Mouse (Mus musculus) c-Kit-positive CD71-positive TER-119-positive erythroid progenitor cells, embryonic 14.5 days (primary cell): Measurements from ENCODE around the gene Mbtd1.
"Not testable (repeated sequence)": the region's sequence is repeated elsewhere in the genome, so short reads cannot be mapped to it uniquely, and the experiment has no call there.

Source experiments
- DNase-seq: peaks from one replicate; pipeline ENCODE4 v3.0.0-alpha.2; 2013; ENCODE audit warnings: low spot score

Gene Mbtd1

GRCm38 (mm10) chr11:93885572-93886410 is at the start of gene Mbtd1, which contains the start of gene Utp18:
Mbtd1 (plus strand) TSS chr11:93885852.
Utp18 (minus strand) TSS chr11:93885766.
- peak; percentile 92 for DNase-seq

- DNase-seq: no peak
Observed at GRCm38 (mm10) chr11:93847342-93847741, 38.3 kb upstream of the Mbtd1 start.

- DNase-seq: no peak
Observed at GRCm38 (mm10) chr11:93852546-93852945, 33.1 kb upstream of the Mbtd1 start.

- DNase-seq: peak; percentile 43
Observed at GRCm38 (mm10) chr11:93856284-93856955, 29.2 kb upstream of the Mbtd1 start.

GRCm38 (mm10) chr11:93860540-93861172 is 25.0 kb upstream of the Mbtd1 start:
- DNase-seq: no peak

- no peak for DNase-seq
Observed at GRCm38 (mm10) chr11:93861193-93861592, 24.5 kb upstream of the Mbtd1 start.

- no peak for DNase-seq
Observed at GRCm38 (mm10) chr11:93862045-93862623, 23.5 kb upstream of the Mbtd1 start.

GRCm38 (mm10) chr11:93862638-93863037 is 23.0 kb upstream of the Mbtd1 start:
- DNase-seq: no peak

GRCm38 (mm10) chr11:93884068-93884467 is 1.6 kb upstream of the Mbtd1 start:
- no peak for DNase-seq

- peak; percentile 69 for DNase-seq
Observed at GRCm38 (mm10) chr11:93884901-93885571, 616 bp upstream of the Mbtd1 start.

GRCm38 (mm10) chr11:93886411-93887079 is 893 bp downstream of the Mbtd1 start:
- peak; percentile 49 for DNase-seq

- DNase-seq: no peak
Observed at GRCm38 (mm10) chr11:93887080-93887447, 1.4 kb downstream of the Mbtd1 start.

GRCm38 (mm10) chr11:93897732-93898131 is 12.1 kb downstream of the Mbtd1 start:
- no peak for DNase-seq

- no peak for DNase-seq
Observed at GRCm38 (mm10) chr11:93906834-93907233, 21.2 kb downstream of the Mbtd1 start.

GRCm38 (mm10) chr11:93907839-93908238 is 22.2 kb downstream of the Mbtd1 start:
- no peak for DNase-seq

GRCm38 (mm10) chr11:93908829-93909228 is 23.2 kb downstream of the Mbtd1 start:
- DNase-seq: no peak

- DNase-seq: no peak
Observed at GRCm38 (mm10) chr11:93911603-93912002, 26.0 kb downstream of the Mbtd1 start.

- DNase-seq: not testable (repeated sequence)
Observed at GRCm38 (mm10) chr11:93915019-93915418, 29.4 kb downstream of the Mbtd1 start.

- DNase-seq: no peak
Observed at GRCm38 (mm10) chr11:93929106-93929505, 43.5 kb downstream of the Mbtd1 start.

- DNase-seq: no peak
Observed at GRCm38 (mm10) chr11:93940906-93941305, 55.3 kb downstream of the Mbtd1 start.

- DNase-seq: no peak
Observed at GRCm38 (mm10) chr11:93944986-93945385, 59.3 kb downstream of the Mbtd1 start.
